Mouse (Mus musculus): ENCODE data around the gene Mif4gd.

Gene Mif4gd

GRCm38 (mm10) chr11:115564064-115564809 lies 48.5 kb downstream of the Mif4gd start, which contains the start of gene Nup85:
Gene Nup85 (plus strand): TSS chr11:115564434.
- peak; percentile 98 for DNase-seq

GRCm38 (mm10) chr11:115563406-115563805 lies 49.4 kb downstream of the Mif4gd start:
- DNase-seq, result no peak
